Mouse (Mus musculus): Measurements from ENCODE around the gene AC124502.3.
"Not testable (repeated sequence)": the region's sequence is repeated elsewhere in the genome, so short reads cannot be mapped to it uniquely, and the experiment has no call there.

Gene AC124502.3

DNA sequence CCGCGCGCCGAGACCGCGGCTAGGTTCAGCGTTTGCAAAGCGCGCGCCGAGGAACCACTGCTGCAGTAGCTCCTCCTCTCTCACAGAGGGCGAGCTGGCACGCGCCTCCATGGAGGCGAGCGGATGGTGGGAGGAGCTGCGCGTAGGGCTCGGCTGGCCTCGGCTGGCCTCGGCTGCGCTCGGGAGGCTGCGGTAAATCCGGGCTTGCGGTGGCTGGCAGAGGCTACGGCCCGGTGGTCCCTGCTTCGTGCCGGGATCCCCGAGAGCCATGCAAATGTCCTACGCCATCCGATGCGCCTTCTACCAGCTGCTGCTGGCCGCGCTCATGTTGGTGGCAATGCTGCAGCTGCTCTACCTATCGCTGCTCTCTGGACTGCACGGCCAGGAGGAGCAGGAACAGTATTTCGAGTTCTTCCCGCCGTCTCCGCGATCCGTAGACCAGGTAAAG is at the start of gene AC124502.3, which contains the start of gene B4gat1:
AC124502.3 (plus strand) TSS at position 183 of the 448 bp plus-strand sequence.
B4gat1 (plus strand) TSS at position 118 of the 448 bp plus-strand sequence.
- peak; percentile 60 to 77 for DNase-seq (ENCODE audit: low read depth in 2 of 2, low spot score in 2 of 2)

DNA sequence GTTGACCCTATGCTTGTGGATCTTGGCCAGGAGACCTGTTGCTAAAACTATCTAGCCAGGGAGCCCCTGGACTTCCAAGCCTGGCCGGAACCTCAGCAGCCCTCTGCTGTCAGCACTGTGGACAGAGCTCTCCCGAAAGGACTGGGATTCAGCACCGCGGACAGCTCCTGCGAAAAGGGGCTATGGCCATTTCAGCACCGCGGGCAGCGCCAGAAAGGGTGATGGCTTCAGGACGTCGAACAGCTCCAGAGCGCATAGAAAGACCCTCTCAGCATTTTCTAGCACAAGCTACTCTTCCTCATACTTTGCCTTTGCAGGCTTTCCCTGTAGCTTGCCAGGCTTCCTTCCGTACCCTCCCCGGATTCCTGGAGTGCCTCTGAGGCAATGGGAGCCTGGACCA is 49.7 kb upstream of the AC124502.3 start:
- DNase-seq (ENCODE audit: low read depth in 2 of 2, low spot score in 2 of 2): peak; percentile 47 to 63

DNA sequence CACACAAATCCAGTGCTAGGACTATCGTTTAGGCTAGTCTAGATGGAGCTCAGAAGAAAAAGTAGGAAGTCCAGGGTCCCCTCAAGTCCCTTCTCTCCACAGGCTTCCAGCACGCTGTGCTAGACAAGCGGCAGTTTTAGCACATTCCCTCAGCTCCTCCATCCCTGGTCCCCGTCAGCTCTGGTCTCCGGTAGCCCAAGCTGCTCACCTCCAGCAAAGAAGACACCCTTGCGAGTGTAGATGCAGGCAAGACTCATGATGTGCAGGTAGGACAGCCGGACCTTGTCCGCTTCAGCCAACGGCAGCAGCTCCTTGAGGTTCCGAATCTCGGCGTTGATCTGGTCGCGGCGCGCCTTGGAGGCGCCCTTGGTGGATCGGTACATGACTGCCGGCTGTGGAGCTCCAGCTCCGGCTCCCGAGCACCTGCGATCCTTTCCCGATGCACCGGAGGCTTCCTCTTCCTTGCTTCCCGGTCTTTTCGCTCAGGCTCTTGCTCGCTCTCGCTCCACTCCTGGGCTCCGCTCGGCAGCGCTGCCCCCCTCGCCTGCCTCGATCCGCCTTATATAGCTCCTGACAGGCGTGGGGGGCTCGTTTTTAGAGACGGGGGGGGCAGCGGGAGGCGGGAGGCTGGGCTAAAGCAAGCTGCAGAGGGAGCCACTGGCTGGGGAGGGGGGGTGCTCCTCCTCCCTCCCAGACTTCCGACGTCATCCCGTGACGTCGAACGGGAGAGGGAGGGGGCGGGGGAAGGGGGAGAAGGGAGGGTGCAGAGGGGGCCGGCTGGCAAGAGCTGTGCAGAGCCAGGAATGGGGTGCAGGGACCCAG is 49.0 kb upstream of the AC124502.3 start:
- no peak for DNase-seq (ENCODE audit: low read depth in 2 of 2, low spot score in 2 of 2)

DNA sequence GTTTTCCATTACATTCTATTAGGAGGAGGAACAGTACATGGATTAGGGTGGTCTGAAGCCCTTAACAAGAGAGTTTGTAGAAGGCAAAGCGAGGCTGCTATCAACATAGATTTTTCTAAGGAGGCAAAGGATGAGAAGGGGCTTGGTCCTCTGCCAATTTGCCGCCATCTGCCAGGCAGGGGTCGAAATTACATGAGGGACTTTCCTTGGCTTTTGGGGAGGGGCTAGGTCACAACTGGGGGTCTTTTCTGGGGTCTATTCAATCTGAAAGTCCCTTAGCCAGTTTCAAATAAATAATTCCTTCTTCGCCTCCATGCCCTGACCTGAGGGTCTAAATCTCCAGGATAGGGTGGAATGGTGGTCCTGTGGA is 48.5 kb upstream of the AC124502.3 start, which contains the start of gene Npas4:
Npas4 (minus strand) TSS at position 61 of the 370 bp plus-strand sequence.
- no peak for DNase-seq (ENCODE audit: low read depth in 2 of 2, low spot score in 2 of 2)

DNA sequence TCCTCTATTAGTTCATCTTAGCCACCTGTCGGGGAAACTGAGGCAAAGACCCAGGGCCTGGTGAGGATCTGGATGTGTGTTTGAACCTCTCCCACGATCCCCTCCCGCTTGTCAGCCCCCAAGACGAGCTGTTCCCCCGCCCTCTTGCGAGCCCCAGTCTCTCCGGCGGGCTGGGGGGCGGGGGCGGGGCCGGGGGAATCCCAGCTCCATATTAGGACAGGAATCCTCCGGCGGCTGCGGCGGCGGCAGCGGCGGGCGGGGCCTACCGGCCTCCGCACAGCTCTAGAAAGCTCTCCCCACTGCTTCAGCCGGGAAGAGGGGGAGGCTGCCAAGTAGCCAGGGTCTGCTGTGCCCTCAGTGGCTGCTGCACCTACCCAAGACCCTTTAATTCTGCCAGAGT is 48.0 kb upstream of the AC124502.3 start:
- no peak for DNase-seq (ENCODE audit: low read depth in 2 of 2, low spot score in 2 of 2)

DNA sequence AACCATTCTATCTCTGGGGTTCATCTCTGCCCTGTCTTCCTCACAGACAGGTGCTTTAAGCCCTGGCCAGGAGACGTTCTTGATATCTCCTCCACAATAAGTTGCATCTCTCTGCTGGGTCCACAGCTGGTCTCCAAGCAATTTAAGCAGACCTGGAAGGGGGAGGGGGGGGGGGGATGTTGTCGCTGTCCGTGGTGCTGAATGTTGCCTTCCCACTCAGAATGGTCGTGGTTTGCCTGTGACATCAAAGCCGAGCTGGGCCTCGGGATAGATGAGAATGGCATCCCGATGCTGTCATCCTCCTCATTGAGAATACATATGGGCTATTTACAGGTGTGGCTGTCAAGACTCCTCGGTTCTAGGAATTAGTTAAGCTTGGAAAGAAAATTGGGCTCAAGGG is 46.3 kb upstream of the AC124502.3 start:
- no peak for DNase-seq (ENCODE audit: low read depth in 2 of 2, low spot score in 2 of 2)

DNA sequence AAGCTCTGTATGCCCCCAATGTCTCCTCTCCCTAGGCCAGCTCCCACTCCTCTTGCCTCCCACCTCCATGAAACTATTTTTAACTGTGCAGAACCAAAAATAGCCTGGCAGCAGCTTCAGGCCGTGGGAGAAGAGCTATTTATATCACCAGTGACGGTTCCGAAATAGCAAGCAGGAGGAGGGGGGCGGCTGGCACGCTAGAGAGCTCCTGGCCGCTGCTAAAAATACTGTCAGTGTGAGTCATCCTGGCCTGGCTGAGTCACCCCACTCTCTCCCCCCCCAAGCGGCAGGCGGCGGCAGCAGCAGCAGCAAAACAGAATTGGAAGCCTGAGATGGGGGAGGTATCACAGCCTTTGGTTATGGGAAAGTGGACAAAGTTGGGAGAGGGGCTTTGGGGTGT is 45.8 kb upstream of the AC124502.3 start:
- DNase-seq (ENCODE audit: low read depth in 2 of 2, low spot score in 2 of 2): no peak

DNA sequence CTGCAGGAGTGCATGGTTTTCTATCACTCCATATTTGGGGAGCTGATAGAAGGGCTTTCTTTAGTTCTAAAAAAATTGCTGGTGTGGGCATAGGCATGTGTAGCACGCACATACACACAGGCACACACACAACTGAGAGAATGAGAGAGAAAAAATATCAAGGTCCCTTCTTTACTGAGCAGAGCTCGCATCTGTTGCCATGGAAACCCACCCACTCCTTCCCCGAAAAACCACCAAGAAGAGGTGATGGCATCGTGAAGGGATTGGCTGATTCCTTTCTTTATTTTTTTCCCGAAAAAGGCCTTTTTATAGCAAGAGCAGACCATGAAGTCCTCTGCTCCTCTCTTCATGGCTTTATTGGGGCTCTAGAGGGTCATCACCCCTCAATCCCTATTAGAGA is 44.6 kb upstream of the AC124502.3 start:
- DNase-seq (ENCODE audit: low read depth in 2 of 2, low spot score in 2 of 2): no peak

DNA sequence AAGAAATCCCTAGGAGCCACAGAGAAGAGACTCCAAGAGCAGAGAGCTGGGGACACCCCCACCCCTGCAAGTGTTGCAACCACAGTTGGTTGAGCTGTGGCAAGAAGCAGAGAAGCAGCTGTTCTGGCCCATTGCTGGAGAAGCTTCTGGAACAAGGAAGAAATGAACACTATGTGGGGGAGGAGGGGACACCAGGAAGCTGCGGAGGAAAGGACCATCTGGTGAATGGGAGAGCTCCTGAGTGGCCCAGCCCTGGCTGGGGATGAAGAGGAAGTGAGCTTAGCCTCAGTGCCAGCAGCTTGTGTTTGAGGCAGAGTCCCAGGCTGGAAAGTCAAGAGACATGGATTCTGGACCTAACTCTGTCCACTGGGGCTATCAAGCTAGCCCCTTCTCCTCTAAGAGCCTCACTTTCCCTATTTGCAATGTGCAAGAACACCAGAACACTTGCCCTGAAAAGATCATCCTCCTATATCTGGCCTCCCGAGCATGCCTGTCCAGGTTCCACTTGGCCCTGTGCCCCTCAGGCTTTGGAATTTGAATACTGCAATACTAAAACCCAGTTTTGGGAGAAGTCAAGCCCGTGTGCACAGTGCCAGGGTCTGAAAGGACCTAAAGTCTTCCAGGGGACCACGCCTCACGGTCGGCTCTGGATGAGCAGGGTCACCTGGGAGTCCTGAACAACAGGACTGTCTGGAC is 39.1 kb upstream of the AC124502.3 start:
- DNase-seq (ENCODE audit: low read depth in 2 of 2, low spot score in 2 of 2): no peak

DNA sequence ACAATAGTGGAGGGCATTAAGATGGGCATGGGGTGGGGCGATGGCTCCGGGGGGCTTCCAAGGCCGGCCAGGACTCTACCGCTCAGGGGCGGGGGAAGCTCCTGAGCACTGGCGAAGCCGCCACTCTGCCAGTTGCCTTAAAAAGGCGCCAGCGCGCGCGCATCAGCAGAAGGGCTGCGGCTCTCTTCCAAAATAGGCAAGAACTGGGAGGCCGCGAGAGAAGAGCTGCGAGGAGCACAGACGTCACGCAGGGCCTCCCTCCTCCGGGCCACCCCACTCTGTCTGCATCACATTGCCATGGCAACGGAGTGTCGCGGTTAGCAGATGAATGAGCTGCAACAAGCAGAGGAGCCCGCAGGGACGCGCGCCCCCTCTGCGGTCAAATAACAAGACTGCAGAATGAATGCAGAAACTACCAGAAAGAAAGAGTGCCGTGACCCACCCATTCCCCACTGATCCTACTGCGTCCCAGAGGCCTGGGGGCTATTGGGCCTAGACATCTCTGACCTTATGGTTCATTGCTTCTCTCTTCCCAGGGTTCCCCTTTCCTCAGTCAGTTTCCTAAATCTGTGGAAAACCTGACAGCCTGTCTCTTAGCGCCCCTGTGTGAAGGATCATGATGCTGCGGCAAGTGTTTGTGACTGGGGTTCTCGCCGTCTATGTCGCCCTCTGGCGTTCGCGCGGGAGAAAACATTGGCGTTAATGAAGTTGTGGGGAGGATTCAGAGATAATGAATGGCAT is 36.9 kb upstream of the AC124502.3 start:
- peak; percentile 83 to 88 for DNase-seq (ENCODE audit: low read depth in 2 of 2, low spot score in 2 of 2)

DNA sequence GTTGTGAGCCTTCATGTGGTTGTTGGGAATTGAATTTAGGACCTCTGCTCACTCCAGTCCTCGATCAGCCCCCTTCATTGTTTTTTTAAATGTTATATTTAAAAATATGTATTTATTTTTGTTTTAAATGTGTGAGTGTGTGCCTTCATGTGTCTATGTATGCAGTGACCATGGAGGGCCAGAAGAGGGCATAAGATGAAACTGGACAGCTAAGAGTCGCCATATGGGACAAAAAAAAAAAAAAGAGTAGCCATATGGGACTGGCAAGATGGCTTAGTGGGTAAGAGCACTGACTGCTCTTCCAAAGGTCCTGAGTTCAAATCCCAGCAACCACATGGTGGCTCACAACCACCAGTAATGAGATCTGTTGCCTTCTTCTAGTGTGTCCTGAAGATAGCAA is 35.0 kb upstream of the AC124502.3 start:
- DNase-seq (ENCODE audit: low read depth in 2 of 2, low spot score in 2 of 2): not testable (repeated sequence)

DNA sequence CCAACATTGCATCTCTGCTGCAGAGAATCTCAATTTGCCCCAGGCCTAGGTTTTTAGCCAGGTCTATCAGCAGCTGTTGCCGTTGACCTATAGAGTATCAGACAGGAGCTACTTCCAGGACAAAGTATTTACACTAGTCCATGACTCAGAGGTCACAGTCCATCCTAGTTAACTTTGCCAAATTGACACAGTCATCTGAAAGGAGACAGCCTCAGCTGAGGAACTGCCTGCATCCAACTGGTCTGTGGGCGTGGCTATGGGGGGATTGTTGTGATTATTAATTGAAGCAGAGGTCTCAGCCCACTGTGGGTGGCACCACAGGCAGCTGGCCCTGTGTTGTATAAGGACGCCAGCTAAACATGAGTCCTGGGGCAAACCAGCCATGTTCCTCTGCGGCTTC is 33.8 kb upstream of the AC124502.3 start:
- DNase-seq (ENCODE audit: low read depth in 2 of 2, low spot score in 2 of 2): no peak

DNA sequence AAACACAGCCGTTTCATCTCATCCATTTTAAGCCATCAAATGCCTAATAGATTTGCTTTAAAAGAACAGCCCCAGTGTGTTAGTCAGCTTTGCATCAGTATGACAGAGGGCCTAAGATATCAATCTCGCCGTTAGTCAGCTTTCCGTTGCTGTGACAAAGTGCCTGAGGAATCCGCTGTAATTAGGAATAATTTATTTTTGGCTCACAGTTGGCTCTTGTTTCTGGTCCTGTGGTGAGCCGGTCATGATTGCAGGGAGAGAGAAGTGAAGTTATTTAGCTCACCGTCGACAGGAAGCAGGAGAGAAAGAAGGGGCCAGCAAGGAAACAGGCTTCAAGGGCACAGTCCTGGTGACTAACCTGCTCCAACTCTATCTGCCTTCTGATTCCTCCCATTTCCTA is 25.6 kb upstream of the AC124502.3 start:
- no peak for DNase-seq (ENCODE audit: low read depth in 2 of 2, low spot score in 2 of 2)

DNA sequence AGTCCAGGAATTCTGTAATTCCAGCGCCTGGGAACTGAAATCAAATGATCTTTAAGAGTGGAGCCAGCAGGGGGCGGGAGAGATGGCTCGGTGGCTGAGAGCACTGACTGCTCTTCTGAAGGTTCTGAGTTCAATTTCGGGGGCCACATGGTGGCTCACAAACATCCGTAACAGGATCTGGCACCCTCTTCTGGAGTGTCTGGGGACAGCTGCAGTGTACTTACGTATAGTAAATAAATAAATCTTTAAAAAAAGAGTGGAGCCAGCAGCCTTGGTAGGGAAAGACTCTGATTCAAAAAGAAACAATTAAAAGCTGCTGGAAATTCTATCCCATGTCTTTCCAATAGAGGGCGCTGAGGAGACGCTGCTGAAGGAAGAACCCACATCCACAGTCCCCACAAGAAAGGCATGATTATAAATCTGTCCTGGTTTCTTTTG is 23.7 kb upstream of the AC124502.3 start:
- peak in 1 of 2 experiments; percentile 46 for DNase-seq (ENCODE audit: low read depth in 2 of 2, low spot score in 2 of 2)

DNA sequence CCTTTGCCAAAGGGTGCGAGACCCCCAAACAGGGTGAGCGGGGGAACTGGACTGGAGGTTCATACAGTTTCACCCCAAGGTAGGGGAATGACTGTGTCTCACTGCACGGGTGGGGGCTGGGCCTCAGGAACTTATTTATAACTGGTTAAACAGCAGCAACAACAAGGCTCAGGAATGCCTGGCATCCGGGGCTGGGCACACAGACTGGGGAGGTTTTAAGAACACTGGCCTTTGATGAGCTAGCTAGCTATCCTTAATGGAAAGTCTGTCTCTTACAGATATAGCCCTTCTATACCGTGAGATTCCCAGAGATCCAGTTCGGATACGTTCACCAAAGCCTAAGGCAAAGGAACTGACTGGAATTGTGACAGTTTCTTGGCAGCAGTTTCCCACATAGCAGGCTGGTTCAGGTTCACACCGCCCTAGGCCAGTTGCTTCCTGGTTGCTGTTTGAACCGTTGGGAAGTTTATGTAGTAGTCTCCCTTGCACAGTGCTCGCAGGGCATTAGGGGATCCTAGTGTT is 22.4 kb upstream of the AC124502.3 start:
- no peak for DNase-seq (ENCODE audit: low read depth in 2 of 2, low spot score in 2 of 2)

DNA sequence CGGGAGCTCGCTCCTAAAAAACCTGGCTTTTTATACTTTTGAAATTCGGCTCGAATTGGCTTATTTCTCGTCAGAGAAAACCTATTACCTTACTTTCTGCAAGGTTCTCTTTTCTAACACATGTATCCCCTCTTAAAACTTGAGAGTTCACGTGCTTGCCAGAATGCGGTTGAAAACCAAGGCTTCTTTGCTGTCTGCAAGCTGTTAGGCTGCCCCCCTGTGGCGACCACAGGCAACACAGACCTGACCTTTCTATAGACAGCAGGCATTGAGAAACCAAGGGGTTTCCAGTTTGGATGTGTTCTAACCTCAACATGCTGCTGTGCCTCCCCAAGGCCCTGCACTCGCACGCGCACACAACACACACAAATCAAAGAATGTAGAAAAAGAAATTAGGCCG is 21.9 kb upstream of the AC124502.3 start:
- DNase-seq (ENCODE audit: low read depth in 2 of 2, low spot score in 2 of 2): peak; percentile 67 to 82

DNA sequence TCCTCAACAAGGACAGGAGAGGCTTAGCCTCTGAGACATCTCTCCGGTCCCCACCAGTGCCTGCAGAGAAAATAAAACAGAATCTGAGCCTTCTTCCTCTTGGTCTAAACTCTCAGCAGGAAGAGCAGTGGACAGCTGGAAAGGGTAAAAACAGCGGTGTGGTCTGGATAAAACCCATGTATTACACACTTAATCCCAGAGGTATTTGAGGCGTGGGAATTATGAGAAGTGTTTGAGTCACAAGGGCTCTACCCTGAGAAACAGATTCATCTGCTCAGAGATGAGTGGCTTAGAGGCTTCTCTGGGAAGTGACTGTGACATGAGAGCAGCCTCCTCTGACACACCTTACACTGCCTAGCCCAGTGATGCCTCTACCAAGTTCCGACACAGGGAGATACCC is 21.1 kb upstream of the AC124502.3 start:
- DNase-seq (ENCODE audit: low read depth in 2 of 2, low spot score in 2 of 2): no peak

DNA sequence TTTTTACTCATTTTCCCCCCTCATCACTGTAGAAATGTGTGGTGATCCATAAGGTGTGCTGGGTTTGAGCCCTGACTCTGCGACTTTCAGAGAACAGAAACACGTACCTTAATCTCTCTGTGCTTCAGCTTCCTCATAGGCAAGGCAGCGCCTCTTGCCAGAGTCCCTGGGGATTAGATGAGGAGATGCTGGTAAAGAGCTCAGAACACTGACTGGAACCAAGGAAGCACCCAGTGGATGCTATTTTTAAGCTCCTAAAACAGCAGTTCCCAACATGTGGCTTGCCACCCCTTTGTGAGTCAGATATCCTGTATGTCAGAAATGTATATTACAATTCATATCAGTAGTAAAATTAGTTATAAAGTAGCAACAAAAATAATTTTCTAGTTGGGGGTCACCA is 20.5 kb upstream of the AC124502.3 start:
- DNase-seq (ENCODE audit: low read depth in 2 of 2, low spot score in 2 of 2): no peak

DNA sequence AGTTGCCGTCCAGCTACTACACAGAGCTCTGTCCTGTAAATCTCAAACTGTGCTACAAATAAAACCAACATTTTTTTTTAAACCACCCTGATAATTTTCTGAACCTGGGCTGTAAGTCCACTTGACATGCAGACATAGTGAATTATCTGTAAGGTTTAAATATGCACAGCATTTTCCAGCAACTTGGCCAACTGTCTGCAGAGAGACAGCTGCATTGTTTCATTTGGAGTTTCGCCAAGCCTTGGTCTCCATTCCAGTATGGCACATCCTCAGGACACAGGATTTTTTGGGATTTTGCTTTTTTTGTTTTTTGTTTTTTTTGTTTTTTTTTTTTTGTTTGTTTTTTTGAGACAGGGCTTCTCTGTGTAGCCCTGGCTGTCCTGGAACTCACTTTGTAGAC is 17.3 kb upstream of the AC124502.3 start:
- no peak for DNase-seq (ENCODE audit: low read depth in 2 of 2, low spot score in 2 of 2)

DNA sequence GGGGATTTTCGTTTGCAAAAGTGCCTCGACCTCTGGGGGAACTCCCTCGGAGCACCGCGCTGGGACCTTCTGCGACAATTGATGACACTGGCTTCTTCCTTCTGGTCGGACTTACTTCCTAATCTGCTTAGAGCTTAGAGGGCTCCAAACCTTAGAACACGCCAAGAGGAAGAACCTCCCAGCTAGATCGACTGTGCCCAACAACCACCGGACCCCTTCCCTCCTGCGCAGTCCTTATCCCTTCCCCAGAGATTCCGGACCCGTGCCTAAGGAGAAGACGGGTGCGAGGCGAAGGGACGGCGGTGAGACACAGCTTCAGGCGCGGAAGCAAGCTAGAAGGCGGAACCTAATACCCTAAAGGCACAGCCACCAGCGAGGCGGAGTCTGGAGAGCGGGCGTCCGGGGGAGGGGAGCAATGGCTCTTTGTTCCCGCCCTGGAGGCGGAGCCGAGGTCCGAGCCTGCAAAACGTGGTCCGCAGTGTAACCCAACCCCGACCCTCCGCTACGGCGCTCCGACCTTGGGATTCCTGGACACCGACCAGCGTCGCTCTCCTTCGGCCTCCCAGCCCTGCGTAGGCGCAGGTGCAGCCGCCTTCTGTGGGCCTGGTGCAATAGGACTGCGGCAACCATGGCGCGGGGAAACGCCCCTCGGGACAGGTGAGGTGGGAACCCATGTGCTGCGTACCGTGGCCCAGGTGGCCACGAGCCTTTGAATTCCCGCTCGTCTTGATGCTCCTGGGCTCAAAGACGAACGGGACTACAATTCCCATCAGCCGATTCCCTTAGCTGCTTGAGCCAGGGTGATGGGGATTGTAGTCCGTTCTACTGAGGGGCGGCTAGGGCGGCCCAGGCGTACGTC is 14.8 kb upstream of the AC124502.3 start, which contains the start of gene Slc29a2:
Slc29a2 (plus strand) TSS at position 240 of the 859 bp plus-strand sequence.
- peak; percentile 67 to 80 for DNase-seq (ENCODE audit: low read depth in 2 of 2, low spot score in 2 of 2)
